Mouse (Mus musculus) heart, embryonic 15.5 days (tissue): ENCODE data around the gene Tomm22. TPM values are rescaled to one million over a fixed set of nuclear protein-coding genes. Genes with fewer than 3 reads are reported as not detected.
A peak's percentile ranks its signal among the peaks of the same experiment; 100 is the strongest.
"Not testable (repeated sequence)": the region's sequence is repeated elsewhere in the genome, so short reads cannot be mapped to it uniquely, and the experiment has no call there.

Source experiments
- ATAC-seq: fragments of 200-750 bp; cut with Nextera tagmentation; replicated peaks from 2 replicates; pipeline ENCODE4 v1.8.0; 2017; ENCODE audit warnings: low read depth, moderate TSS enrichment; ENCODE audit not compliant: insufficient number of reproducible peaks, insufficient read depth, low FRiP score
- H3K27ac ChIP-seq: fragments of 300-500 bp; sonication (generic); 2 replicates; pipeline ENCODE4 v1.5.1; 2015; ENCODE audit warnings: mild to moderate bottlenecking, inconsistent platforms
- H3K27me3 ChIP-seq: fragments of 300-500 bp; sonication (generic); 2 replicates; pipeline ENCODE4 v1.6.1; 2015; ENCODE audit warnings: inconsistent platforms
- H3K36me3 ChIP-seq: fragments of 300-500 bp; sonication (generic); 2 replicates; pipeline ENCODE4 v1.6.1; 2015; ENCODE audit warnings: mild to moderate bottlenecking, inconsistent platforms
- H3K4me1 ChIP-seq: fragments of 300-500 bp; sonication (generic); replicated peaks from 2 replicates; pipeline ENCODE4 v1.6.1; 2015; ENCODE audit warnings: inconsistent platforms
- H3K4me2 ChIP-seq: fragments of 300-500 bp; sonication (generic); 2 replicates; pipeline ENCODE4 v1.6.1; 2015; ENCODE audit warnings: inconsistent platforms, mild to moderate bottlenecking, moderate library complexity
- H3K4me3 ChIP-seq: fragments of 300-500 bp; sonication (generic); 2 replicates; pipeline ENCODE4 v1.5.1; 2015; ENCODE audit warnings: mild to moderate bottlenecking, inconsistent platforms
- H3K9ac ChIP-seq: fragments of 300-500 bp; sonication (generic); 2 replicates; pipeline ENCODE4 v1.6.1; 2015; ENCODE audit warnings: mild to moderate bottlenecking, inconsistent platforms
- H3K9me3 ChIP-seq: fragments of 300-500 bp; sonication (generic); replicated peaks from 2 replicates; pipeline ENCODE4 v1.6.1; 2016; ENCODE audit warnings: inconsistent platforms
- WGBS: fragments of 180-500 bp; shearing (Covaris S2); methylation state at CpG from one replicate; pipeline ENCODE4 v1.1.7; 2015; ENCODE audit warnings: mixed read lengths; 5-methylcytosine and 5-hydroxymethylcytosine counted together
- polyA plus RNA-seq: library from polyadenylated mRNA; unstranded; fragments of >200 nt; fragmentation: Nextera tagmentation; extraction: Ambion mirVana; gene quantifications from 2 replicates; pipeline ENCODE4 v1.2.1, GENCODE M21; 2015

Tomm22 gene
- polyA plus RNA-seq, 1 experiment from 2014 or later: 234 TPM

GRCm38 (mm10) chr15:79661852-79662251 lies 8.8 kb upstream of the Tomm22 start:
- WGBS: 75% methylated on average over 4 of the region's 4 CpGs
- Histone ChIP-seq H3K27me3 (no peaks in the 10 kb centered on the region), H3K4me2 (no peak overlapping the region), H3K27ac (no peak overlapping the region), H3K9ac (no peak overlapping the region), H3K9me3 (no peaks in the 10 kb centered on the region), H3K4me3 (no peak overlapping the region), H3K36me3 (no peaks in the 10 kb centered on the region; the same call in 1 of the 2 replicates), H3K4me1 (peaks cover 26% of the 10 kb centered on the region)
- no peak for ATAC-seq

- no peak overlapping the region for H3K27ac ChIP-seq
- no peaks in the 10 kb centered on the region; the same call in 1 of the 2 replicates for H3K36me3 ChIP-seq
- H3K4me2 ChIP-seq: no peak overlapping the region
- no peak for ATAC-seq
- H3K9me3 ChIP-seq: no peaks in the 10 kb centered on the region
- H3K9ac ChIP-seq: no peak overlapping the region
- 84% methylated on average over 8 of the region's 8 CpGs for WGBS
- no peak overlapping the region for H3K4me3 ChIP-seq
- H3K27me3 ChIP-seq: no peaks in the 10 kb centered on the region
- H3K4me1 ChIP-seq: peaks cover 31% of the 10 kb centered on the region
Measured at GRCm38 (mm10) chr15:79664666-79665065, 6.0 kb upstream of the Tomm22 start.

- Histone ChIP-seq H3K9ac (peak overlapping the region; percentile 21; the same call in 1 of the 2 replicates), H3K9me3 (no peaks in the 10 kb centered on the region), H3K4me1 (peaks cover 37% of the 10 kb centered on the region), H3K27ac (peak overlapping the region; percentile 42; the same call in 1 of the 2 replicates), H3K27me3 (no peaks in the 10 kb centered on the region), H3K4me2 (no peak overlapping the region), H3K4me3 (no peak overlapping the region), H3K36me3 (peaks cover 25% of the 10 kb centered on the region)
- WGBS: 62% methylated on average over 10 of the region's 10 CpGs
- 0 out of 2 replicates have a peak, but pooled peaks have one; percentile 23 for ATAC-seq
Measured at GRCm38 (mm10) chr15:79669195-79669594, 1.5 kb upstream of the Tomm22 start.

- Histone ChIP-seq H3K4me2 (peak overlapping the region; percentile 83), H3K36me3 (peaks cover 41% of the 10 kb centered on the region), H3K27ac (peak overlapping the region; percentile 63), H3K4me1 (peaks cover 35% of the 10 kb centered on the region), H3K9me3 (no peaks in the 10 kb centered on the region), H3K27me3 (no peaks in the 10 kb centered on the region), H3K4me3 (peak overlapping the region; percentile 96), H3K9ac (peak overlapping the region; percentile 92)
- under 1% methylated on average over 37 of the region's 37 CpGs for WGBS
- peak; percentile 36; the same call in 1 of the 2 replicates for ATAC-seq
Measured at GRCm38 (mm10) chr15:79670972-79671299, 275 bp downstream of the Tomm22 start.

GRCm38 (mm10) chr15:79671828-79672348 lies 1.2 kb downstream of the Tomm22 start:
- peaks cover 25% of the 10 kb centered on the region for H3K4me1 ChIP-seq
- H3K27ac ChIP-seq, ATAC-seq, H3K27me3 ChIP-seq, H3K9me3 ChIP-seq: not testable (repeated sequence)
- peaks cover 45% of the 10 kb centered on the region for H3K36me3 ChIP-seq
- peak overlapping the region; percentile 96 for H3K4me3 ChIP-seq
- H3K9ac ChIP-seq: peak overlapping the region; percentile 8; the same call in 1 of the 2 replicates
- peak overlapping the region; percentile 83 for H3K4me2 ChIP-seq
- WGBS: 69% methylated on average over 11 of the region's 11 CpGs

- Histone ChIP-seq H3K36me3 (peaks cover 33% of the 10 kb centered on the region), H3K4me1 (peaks cover 22% of the 10 kb centered on the region), H3K4me2 (no peak overlapping the region), H3K4me3 (no peak overlapping the region), H3K27me3 (no peaks in the 10 kb centered on the region), H3K9me3 (no peaks in the 10 kb centered on the region), H3K9ac (no peak overlapping the region), H3K27ac (no peak overlapping the region)
- 86% methylated on average over 2 of the region's 2 CpGs for WGBS
- no peak for ATAC-seq
Measured at GRCm38 (mm10) chr15:79677936-79678335, 7.3 kb downstream of the Tomm22 start.

GRCm38 (mm10) chr15:79681973-79682372 lies 11.3 kb downstream of the Tomm22 start:
- peak overlapping the region; percentile 73 for H3K4me2 ChIP-seq
- H3K4me1 ChIP-seq: peaks cover 58% of the 10 kb centered on the region
- peak overlapping the region; percentile 68 for H3K27ac ChIP-seq
- H3K27me3 ChIP-seq: no peaks in the 10 kb centered on the region
- no peak overlapping the region for H3K9ac ChIP-seq
- no peaks in the 10 kb centered on the region for H3K36me3 ChIP-seq
- H3K4me3 ChIP-seq: peak overlapping the region; percentile 21; the same call in 1 of the 2 replicates
- WGBS: 74% methylated on average over 4 of the region's 4 CpGs
- no peaks in the 10 kb centered on the region for H3K9me3 ChIP-seq
- 0 out of 2 replicates have a peak, but pooled peaks have one; percentile 50 for ATAC-seq

GRCm38 (mm10) chr15:79683146-79683545 lies 12.5 kb downstream of the Tomm22 start:
- H3K4me1 ChIP-seq: peaks cover 58% of the 10 kb centered on the region
- H3K4me3 ChIP-seq: peak overlapping the region; percentile 21
- no peak for ATAC-seq
- H3K27ac ChIP-seq: peak overlapping the region; percentile 68
- H3K9ac ChIP-seq: peak overlapping the region; percentile 36
- 51% methylated on average over 6 of the region's 6 CpGs for WGBS
- H3K36me3 ChIP-seq: no peaks in the 10 kb centered on the region
- H3K27me3 ChIP-seq: no peaks in the 10 kb centered on the region
- no peaks in the 10 kb centered on the region for H3K9me3 ChIP-seq
- H3K4me2 ChIP-seq: peak overlapping the region; percentile 73

GRCm38 (mm10) chr15:79683707-79684465 lies 13.2 kb downstream of the Tomm22 start:
- Histone ChIP-seq H3K27me3 (no peaks in the 10 kb centered on the region), H3K4me1 (peaks cover 63% of the 10 kb centered on the region), H3K36me3 (no peaks in the 10 kb centered on the region), H3K27ac (peak overlapping the region; percentile 68), H3K9me3 (no peaks in the 10 kb centered on the region), H3K4me3 (peak overlapping the region; percentile 83), H3K4me2 (peak overlapping the region; percentile 73), H3K9ac (peak overlapping the region; percentile 91)
- ATAC-seq: no peak
- WGBS: 39% methylated on average over 19 of the region's 19 CpGs

GRCm38 (mm10) chr15:79684616-79685015 lies 14.0 kb downstream of the Tomm22 start:
- no peak for ATAC-seq
- peak overlapping the region; percentile 68 for H3K27ac ChIP-seq

GRCm38 (mm10) chr15:79685141-79685641 lies 14.5 kb downstream of the Tomm22 start:
- Histone ChIP-seq H3K4me2 (peak overlapping the region; percentile 73), H3K9me3 (no peaks in the 10 kb centered on the region), H3K4me3 (peak overlapping the region; percentile 83), H3K27me3 (no peaks in the 10 kb centered on the region), H3K4me1 (peaks cover 70% of the 10 kb centered on the region), H3K36me3 (no peaks in the 10 kb centered on the region), H3K27ac (peak overlapping the region; percentile 99), H3K9ac (peak overlapping the region; percentile 91)
- ATAC-seq: no peak
- WGBS: 26% methylated on average over 6 of the region's 6 CpGs

More at GRCm38 (mm10) chr15:79684616-79685015, 14.0 kb downstream of the Tomm22 start:
- no peaks in the 10 kb centered on the region for H3K36me3 ChIP-seq
- peaks cover 65% of the 10 kb centered on the region for H3K4me1 ChIP-seq
- no peaks in the 10 kb centered on the region for H3K27me3 ChIP-seq
- peak overlapping the region; percentile 91 for H3K9ac ChIP-seq
- WGBS: 71% methylated on average over 6 of the region's 6 CpGs
- no peaks in the 10 kb centered on the region for H3K9me3 ChIP-seq
- H3K4me2 ChIP-seq: peak overlapping the region; percentile 73
- H3K4me3 ChIP-seq: peak overlapping the region; percentile 83
